Mouse (Mus musculus): ENCODE results near the gene Kif17.

- no peak for TF ChIP-seq CTCF (IDR thresholded peaks at IDR 0.05; ENCODE audit: low read depth)
- no peak for TF ChIP-seq EP300 (IDR thresholded peaks at IDR 0.05; ENCODE audit: low read depth)
Measured at GRCm38 (mm10) chr4:138219331-138219730, 30.9 kb upstream of the Kif17 start.
